Mouse (Mus musculus): ENCODE measurements around the gene Anxa1.

Anxa1 gene

GRCm38 (mm10) chr19:20370175-20370574 lies 20.6 kb downstream of the Anxa1 start:
- DNase-seq: no peak

GRCm38 (mm10) chr19:20366571-20366970 lies 24.2 kb downstream of the Anxa1 start:
- DNase-seq: no peak

GRCm38 (mm10) chr19:20366010-20366409 lies 24.7 kb downstream of the Anxa1 start:
- DNase-seq: no peak

GRCm38 (mm10) chr19:20365364-20365763 lies 25.4 kb downstream of the Anxa1 start:
- DNase-seq: no peak

- DNase-seq: no peak
These were observed 25.8 kb downstream of the Anxa1 start for GRCm38 (mm10) chr19:20364931-20365330.

- DNase-seq: no peak
These were observed 27.5 kb downstream of the Anxa1 start for GRCm38 (mm10) chr19:20363221-20363620.

- no peak for DNase-seq
These were observed 28.7 kb downstream of the Anxa1 start for GRCm38 (mm10) chr19:20361917-20362577.

- DNase-seq: no peak
These were observed 32.1 kb downstream of the Anxa1 start for GRCm38 (mm10) chr19:20358679-20359078.

- peak; percentile 20 to 68 for DNase-seq
These were observed 45.3 kb downstream of the Anxa1 start for GRCm38 (mm10) chr19:20345317-20345917.

- DNase-seq: peak; percentile 9 to 12
These were observed 46.0 kb downstream of the Anxa1 start for GRCm38 (mm10) chr19:20344511-20345316.

- DNase-seq: no peak
These were observed 46.7 kb downstream of the Anxa1 start for GRCm38 (mm10) chr19:20344052-20344451.

Measured in kidney, adult 8-10 months (tissue).